Mouse (Mus musculus): ENCODE results near the gene Asb11.

Asb11 gene

DNA sequence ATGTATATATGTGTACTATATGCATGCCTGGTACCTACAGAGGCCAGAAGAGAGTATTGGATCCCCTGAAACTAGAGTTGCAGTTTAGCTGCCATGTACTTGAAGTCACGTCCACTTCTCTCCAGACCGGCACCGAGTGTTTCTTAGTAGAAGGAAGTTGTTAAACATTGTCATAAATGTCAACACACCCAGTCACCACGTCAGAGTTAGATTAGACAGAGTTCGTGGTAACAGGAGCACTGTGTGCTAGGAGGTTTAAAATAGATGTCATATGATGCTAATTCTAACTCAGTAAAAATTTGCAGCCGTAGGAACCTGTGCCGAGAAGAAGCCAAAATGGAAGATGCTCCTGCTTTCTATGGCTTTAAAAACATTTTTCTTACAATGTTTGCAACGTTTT is at the start of gene Asb11:
Asb11 (plus strand) TSS at position 286 of the 400 bp plus-strand sequence.
- no peak for DNase-seq (ENCODE audit: extremely low spot score, low spot score)

- no peak for DNase-seq (ENCODE audit: extremely low spot score, low spot score)
These were observed 42.7 kb upstream of the Asb11 start for GRCm38 (mm10) chrX:164394091-164394490.

GRCm38 (mm10) chrX:164398456-164398855 is 38.3 kb upstream of the Asb11 start:
- no peak for DNase-seq (ENCODE audit: extremely low spot score, low spot score)

- no peak for DNase-seq (ENCODE audit: extremely low spot score, low spot score)
These were observed 31.6 kb upstream of the Asb11 start for GRCm38 (mm10) chrX:164405080-164405649.

DNA sequence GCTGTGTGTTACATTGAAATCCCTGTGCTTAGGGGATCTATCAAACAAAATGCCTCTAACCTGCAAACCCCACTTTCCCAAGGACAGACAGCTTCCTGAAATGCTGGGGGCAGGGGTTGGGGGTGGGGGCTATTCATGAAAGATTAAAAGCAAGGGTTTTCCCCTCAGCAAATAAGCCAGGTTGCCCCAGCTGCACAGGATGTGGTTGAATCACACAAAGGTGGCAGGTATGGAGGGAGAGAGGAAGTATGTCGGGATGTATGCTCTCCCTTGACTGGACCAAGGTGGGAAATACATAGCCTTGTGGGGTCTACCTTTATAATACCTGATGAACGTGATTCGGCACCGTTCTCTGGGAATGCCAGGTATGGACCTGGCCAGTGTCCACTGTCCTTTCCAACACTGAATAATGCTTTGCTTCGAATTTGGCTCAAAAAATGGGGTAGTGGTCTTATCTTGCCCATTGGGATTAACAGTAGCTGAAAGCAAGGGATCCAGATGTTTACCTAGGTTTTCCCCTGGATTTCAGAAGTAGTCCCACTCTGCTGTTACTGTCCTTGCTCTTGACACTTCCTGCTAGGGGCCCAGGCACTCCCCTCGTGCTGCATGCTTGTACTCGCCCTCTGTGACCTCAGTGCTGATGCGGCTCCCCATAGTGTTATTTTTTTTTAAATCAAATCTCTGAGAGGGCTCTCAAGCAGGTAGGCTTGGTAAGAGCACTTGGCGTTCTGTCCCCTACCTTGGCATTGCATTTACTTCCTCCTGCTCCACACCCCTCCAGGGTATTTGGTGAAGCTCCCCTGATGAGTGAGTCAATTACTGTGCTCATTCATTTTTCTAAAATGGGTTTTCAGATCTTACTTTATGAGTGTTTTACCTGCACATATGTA is 30.4 kb upstream of the Asb11 start:
- DNase-seq (ENCODE audit: extremely low spot score, low spot score), result no peak

DNA sequence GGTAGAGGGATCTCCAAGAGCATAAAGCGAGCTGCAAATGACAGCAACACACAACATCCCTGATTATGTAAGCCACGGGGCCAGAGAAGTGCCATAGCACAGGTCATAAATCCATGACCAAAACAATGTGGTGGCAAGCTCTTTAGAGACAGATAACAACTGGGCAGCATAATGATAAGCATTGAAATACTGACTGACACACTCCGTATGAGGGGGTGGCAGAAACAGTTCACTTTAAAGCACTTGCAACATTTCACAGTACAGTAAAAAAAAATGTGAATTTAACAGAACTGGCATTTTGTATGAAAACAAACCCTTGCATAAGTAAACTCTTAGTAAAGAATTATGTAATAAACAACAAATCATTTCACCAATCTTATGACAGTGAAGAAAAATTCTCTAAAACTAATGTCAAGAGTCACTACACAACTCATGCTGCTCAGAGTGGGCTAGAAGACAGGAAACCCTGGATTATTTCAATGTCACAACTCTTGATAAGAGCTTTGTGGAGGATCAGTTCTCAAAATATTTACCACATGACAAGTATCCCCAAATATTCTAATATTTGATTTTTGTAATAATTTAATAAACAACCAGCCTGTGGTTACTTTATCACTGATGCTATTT is 28.4 kb upstream of the Asb11 start:
- no peak for DNase-seq (ENCODE audit: extremely low spot score, low spot score)

GRCm38 (mm10) chrX:164410562-164410961 is 26.2 kb upstream of the Asb11 start:
- DNase-seq (ENCODE audit: extremely low spot score, low spot score), result no peak

- no peak for DNase-seq (ENCODE audit: extremely low spot score, low spot score)
These were observed 20.0 kb upstream of the Asb11 start for GRCm38 (mm10) chrX:164416803-164417202.

- no peak for DNase-seq (ENCODE audit: extremely low spot score, low spot score)
These were observed 18.8 kb upstream of the Asb11 start for GRCm38 (mm10) chrX:164418008-164418407.

GRCm38 (mm10) chrX:164419471-164419939 is 17.3 kb upstream of the Asb11 start, which contains the start of gene Piga:
Gene Piga (plus strand): TSS chrX:164419787.
- DNase-seq (ENCODE audit: extremely low spot score, low spot score), result peak; percentile 74

- DNase-seq (ENCODE audit: extremely low spot score, low spot score), result no peak
These were observed 16.8 kb upstream of the Asb11 start for GRCm38 (mm10) chrX:164419955-164420354.

DNA sequence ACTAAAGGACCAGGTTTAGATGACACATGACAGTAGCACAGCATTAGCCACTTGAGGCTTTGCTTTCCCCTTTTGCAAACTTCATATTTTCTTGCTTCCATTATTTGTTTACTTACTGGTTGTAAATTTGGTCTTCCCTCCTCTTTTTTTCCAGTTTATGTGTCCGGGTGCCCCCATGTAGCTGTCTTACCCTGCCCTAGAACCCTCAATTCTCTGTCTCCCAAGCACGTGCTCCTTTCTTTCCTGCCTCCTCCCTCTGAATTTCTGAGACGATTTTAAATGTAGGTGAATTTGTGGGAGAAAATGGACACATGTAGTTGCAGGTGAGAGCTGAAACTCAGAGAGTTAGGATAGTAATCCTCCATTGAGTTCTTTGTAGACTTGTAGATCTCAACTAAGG is 16.3 kb upstream of the Asb11 start:
- DNase-seq (ENCODE audit: extremely low spot score, low spot score), result no peak

- no peak for DNase-seq (ENCODE audit: extremely low spot score, low spot score)
These were observed 12.0 kb upstream of the Asb11 start for GRCm38 (mm10) chrX:164424821-164425220.

DNA sequence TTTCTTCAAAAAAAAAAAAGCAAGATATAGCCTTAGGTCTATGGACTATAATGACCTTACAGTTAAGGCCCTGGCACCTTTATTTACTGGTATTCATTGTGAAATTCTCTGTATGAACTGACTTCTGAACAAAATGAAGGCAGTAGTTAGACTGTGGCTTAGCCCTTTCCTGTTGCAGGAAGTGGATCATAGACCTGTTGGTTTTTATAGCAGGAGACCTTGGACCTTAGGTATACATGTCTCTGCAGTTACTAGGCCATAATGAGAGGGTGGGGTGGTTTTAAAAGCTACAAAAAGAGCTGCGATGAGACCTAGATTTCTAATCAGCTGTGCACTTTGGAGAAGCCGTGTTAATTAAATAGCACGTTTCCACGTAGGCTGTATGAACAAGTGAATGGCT is 9.5 kb upstream of the Asb11 start:
- no peak for DNase-seq (ENCODE audit: extremely low spot score, low spot score)

DNA sequence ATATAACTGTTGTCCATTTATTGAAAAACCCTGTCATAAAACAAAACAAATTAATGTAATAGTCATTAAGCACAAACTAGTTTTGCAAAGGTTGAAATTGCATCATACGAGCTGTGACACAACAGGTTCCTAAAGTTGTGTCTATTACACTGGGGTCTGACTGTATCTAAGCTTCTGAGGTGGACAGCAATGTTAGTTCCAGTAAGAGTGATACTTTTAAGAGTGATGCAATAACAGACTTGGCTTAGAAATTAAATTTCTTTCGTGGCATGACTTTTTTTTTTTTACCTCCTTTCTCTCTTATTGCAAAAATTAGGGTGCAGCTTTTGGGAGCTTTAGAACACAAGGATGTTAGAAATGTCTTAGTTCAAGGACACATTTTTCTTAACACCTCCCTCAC is 8.6 kb upstream of the Asb11 start:
- DNase-seq (ENCODE audit: extremely low spot score, low spot score), result no peak

- no peak for DNase-seq (ENCODE audit: extremely low spot score, low spot score)
These were observed 6.2 kb upstream of the Asb11 start for GRCm38 (mm10) chrX:164430621-164431020.

- DNase-seq (ENCODE audit: extremely low spot score, low spot score), result no peak
These were observed 5.7 kb upstream of the Asb11 start for GRCm38 (mm10) chrX:164431133-164431532.

DNA sequence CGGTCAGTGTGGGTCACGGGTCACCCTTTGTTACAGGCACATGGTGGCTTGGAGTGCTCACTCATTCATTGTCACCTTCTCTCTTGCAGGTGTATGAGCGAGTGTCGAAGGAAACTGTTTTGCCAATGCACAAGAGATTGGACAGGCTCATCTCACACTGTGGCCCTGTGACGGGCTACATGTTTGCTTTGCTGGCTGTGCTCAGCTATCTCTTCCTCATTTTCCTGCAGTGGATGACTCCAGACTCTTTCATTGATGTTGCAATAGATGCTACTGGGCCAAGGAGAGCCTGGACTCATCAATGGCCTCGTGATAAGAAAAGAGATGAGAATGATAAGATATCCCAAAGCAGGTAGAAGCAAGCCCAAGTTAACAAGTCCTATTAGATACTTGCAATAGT is 5.3 kb upstream of the Asb11 start:
- no peak for DNase-seq (ENCODE audit: extremely low spot score, low spot score)

GRCm38 (mm10) chrX:164432682-164433081 is 4.1 kb upstream of the Asb11 start:
- DNase-seq (ENCODE audit: extremely low spot score, low spot score), result no peak

GRCm38 (mm10) chrX:164439462-164439861 is 2.7 kb downstream of the Asb11 start:
- DNase-seq (ENCODE audit: extremely low spot score, low spot score), result no peak

DNA sequence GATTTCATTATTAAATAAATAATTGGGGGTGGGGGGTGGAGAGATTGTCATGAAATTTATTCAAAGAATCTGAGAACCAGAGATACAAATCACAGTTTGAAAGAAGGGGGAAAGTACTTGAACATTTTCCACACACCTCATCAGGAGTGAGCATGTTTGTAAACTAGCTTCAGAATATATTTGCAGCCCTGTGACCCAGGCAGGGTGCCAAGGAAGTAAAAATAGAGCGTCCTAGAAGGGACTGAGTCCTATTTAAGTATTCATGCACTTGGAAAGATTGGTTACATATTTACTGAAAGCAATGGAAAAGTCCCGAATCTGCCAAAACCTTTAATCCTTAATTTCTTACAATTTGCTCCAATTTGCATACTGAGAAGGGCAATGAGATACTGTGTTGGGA is 3.3 kb downstream of the Asb11 start:
- DNase-seq (ENCODE audit: extremely low spot score, low spot score), result no peak

DNA sequence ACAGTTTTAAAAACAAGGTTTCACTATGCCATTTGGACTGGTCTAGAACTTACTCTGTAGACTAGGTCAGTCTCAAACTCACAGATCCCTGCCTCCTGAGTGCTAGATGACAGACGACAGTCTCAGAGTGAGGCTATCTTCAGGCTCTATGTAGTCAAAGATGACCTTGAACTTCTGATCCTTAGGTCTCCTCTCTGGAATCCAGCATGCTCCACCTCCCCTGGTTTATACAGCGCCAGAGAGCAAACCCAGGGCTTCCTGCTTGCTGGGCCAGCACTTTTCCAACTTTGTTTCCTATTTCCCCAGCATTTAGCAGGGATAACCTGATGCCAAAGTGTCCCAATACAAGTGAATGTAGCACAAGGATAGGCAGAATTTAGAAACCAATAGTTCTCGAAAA is 3.9 kb downstream of the Asb11 start:
- no peak for DNase-seq (ENCODE audit: extremely low spot score, low spot score)
